Mouse (Mus musculus) adrenal gland, adult 8-10 months (tissue): Measurements from ENCODE around the gene Tpst1. TPM values are rescaled to one million over a fixed set of nuclear protein-coding genes. Genes with fewer than 3 reads are reported as not detected.

Experiments used
- total RNA-seq, 4 experiments: library from RNA; stranded (reverse); gene quantifications; 2 replicates each; pipeline ENCODE4 v1.2.4; 2022

Gene Tpst1
- total RNA-seq, 4 experiments from 2014 or later: 46.9 to 86.8 (median 67.7) TPM

Other genes with a start within 250 kb of the Tpst1 start
- 10 to 100 TPM; 30.2 to 69.8 (median 54.5) TPM for gene Sumf2, start 226.3 kb upstream of the Tpst1 start, total RNA-seq
- 1,000 to 10,000 TPM in 1 of 4 experiments, 100 to 1,000 TPM in 3; 716 to 1,044 (median 882) TPM for gene Chchd2, start 185.9 kb upstream of the Tpst1 start, total RNA-seq
- gene Zbed5, start 177.6 kb upstream of the Tpst1 start, total RNA-seq: 1 to 10 TPM; 1.5 to 3.3 (median 2.0) TPM
- 1 to 10 TPM in 3 of 4 experiments, under 1 TPM in 1; 0.49 to 2.6 (median 1.1) TPM for gene Phkg1, start 174.8 kb upstream of the Tpst1 start, total RNA-seq
- gene Nupr1l, start 164.8 kb upstream of the Tpst1 start, total RNA-seq: 1 to 10 TPM; 3.3 to 7.2 (median 5.0) TPM
- gene Vkorc1l1, start 131.4 kb upstream of the Tpst1 start, total RNA-seq: 10 to 100 TPM; 29.2 to 38.6 (median 34.6) TPM
- gene Gusb, start 70.3 kb upstream of the Tpst1 start, total RNA-seq: 10 to 100 TPM; 57.5 to 75.2 (median 68.5) TPM
- gene Asl, start 44.1 kb upstream of the Tpst1 start, total RNA-seq: 100 to 1,000 TPM; 137 to 158 (median 148) TPM
- gene Crcp, start 44.0 kb upstream of the Tpst1 start, total RNA-seq: 10 to 100 TPM; 44.8 to 48.3 (median 47.7) TPM
- 10 to 100 TPM; 14.5 to 19.6 (median 17.4) TPM for gene Kctd7, start 71.5 kb downstream of the Tpst1 start, total RNA-seq
- gene Rabgef1, start 98.5 kb downstream of the Tpst1 start, total RNA-seq: 10 to 100 TPM; 32.0 to 53.7 (median 39.0) TPM
- 10 to 100 TPM; 69.6 to 86.9 (median 75.6) TPM for gene Tmem248, start 143.8 kb downstream of the Tpst1 start, total RNA-seq
- gene Sbds, start 182.2 kb downstream of the Tpst1 start, total RNA-seq: 100 to 1,000 TPM; 101 to 115 (median 106) TPM
- 10 to 100 TPM; 34.0 to 36.4 (median 35.7) TPM for gene Tyw1, start 182.3 kb downstream of the Tpst1 start, total RNA-seq